Mouse (Mus musculus) forebrain, embryonic 11.5 days (tissue): ENCODE data around the gene Coro1c. TPM values are rescaled to one million over a fixed set of nuclear protein-coding genes. Genes with fewer than 3 reads are reported as not detected.

Experiments used
- ATAC-seq: fragments of 200-750 bp; cut with Nextera tagmentation; replicated peaks from 2 replicates; pipeline ENCODE4 v1.8.0; 2017; ENCODE audit warnings: moderate TSS enrichment; ENCODE audit not compliant: low FRiP score
- DNase-seq: peaks from one replicate; pipeline ENCODE4 v3.0.0-alpha.2; 2017; ENCODE audit warnings: low spot score
- H3K27ac ChIP-seq: fragments of 300-500 bp; sonication (generic); 2 replicates; pipeline ENCODE4 v1.5.1; 2014; ENCODE audit warnings: low read depth, low read length
- H3K27me3 ChIP-seq: fragments of 300-500 bp; sonication (generic); 2 replicates; pipeline ENCODE4 v1.6.1; 2014; ENCODE audit warnings: mild to moderate bottlenecking, low read length, mixed read lengths; ENCODE audit not compliant: control insufficient read depth, insufficient read depth
- H3K36me3 ChIP-seq: fragments of 300-500 bp; sonication (generic); 2 replicates; pipeline ENCODE4 v1.6.1; 2014; ENCODE audit warnings: mild to moderate bottlenecking, low read length, moderate library complexity, mixed read lengths; ENCODE audit not compliant: control insufficient read depth, insufficient read depth
- H3K4me1 ChIP-seq: fragments of 300-500 bp; sonication (generic); replicated peaks from 2 replicates; pipeline ENCODE4 v1.6.1; 2014; ENCODE audit warnings: low read length, mixed read lengths; ENCODE audit not compliant: control insufficient read depth, insufficient read depth
- H3K4me2 ChIP-seq: fragments of 300-500 bp; sonication (generic); 2 replicates; pipeline ENCODE4 v1.6.1; 2014; ENCODE audit warnings: low read depth, mild to moderate bottlenecking, low read length, moderate library complexity, mixed read lengths; ENCODE audit not compliant: severe bottlenecking
- H3K4me3 ChIP-seq: fragments of 300-500 bp; sonication (generic); 2 replicates; pipeline ENCODE4 v1.5.1; 2014; ENCODE audit warnings: low read depth, low read length
- H3K9ac ChIP-seq: fragments of 300-500 bp; sonication (generic); 2 replicates; pipeline ENCODE4 v1.6.1; 2014; ENCODE audit warnings: low read length
- H3K9me3 ChIP-seq: fragments of 300-500 bp; sonication (generic); 2 replicates; pipeline ENCODE4 v1.6.1; 2016; ENCODE audit warnings: low read length, mixed read lengths; ENCODE audit not compliant: control insufficient read depth
- WGBS: fragments of 180-500 bp; shearing (Covaris S2); extraction: QIAGEN DNeasy Blood & Tissue Kit; methylation state at CpG from one replicate; pipeline ENCODE4 v1.1.7; 2014; 5-methylcytosine and 5-hydroxymethylcytosine counted together
- polyA plus RNA-seq: library from polyadenylated mRNA; unstranded; fragments of >200 nt; fragmentation: Nextera tagmentation; extraction: Ambion mirVana; gene quantifications from 2 replicates; pipeline ENCODE4 v1.2.1, GENCODE M21; 2014

Coro1c gene
- polyA plus RNA-seq, 1 experiment from 2014 or later: 231 TPM

DNA sequence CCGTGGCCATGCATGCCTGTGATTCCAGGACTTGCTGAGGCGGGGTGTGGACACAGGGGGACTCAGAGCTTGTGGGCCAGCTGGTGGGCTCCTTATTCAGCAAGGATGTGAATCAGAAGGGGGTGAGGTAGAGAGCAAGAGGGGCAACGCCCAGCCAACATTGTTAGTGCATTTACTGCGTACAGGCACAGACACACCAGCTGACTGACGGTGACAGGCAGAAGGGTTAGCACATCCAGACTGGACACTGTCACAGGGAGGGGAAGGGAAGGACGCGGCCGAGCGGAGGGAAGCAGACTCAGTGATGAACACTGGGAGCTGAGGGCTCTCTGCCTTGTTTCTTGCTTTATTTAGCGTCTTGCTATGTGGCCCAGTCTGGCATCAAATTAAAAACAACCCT, 55.0 kb downstream of the Coro1c start:
- Histone ChIP-seq H3K4me2 (no peak overlapping the region), H3K27me3 (no peaks in the 10 kb centered on the region), H3K27ac (no peak overlapping the region), H3K9me3 (no peaks in the 10 kb centered on the region), H3K4me3 (no peak overlapping the region), H3K4me1 (peaks cover 6% of the 10 kb centered on the region; the same call in 1 of the 2 replicates), H3K36me3 (peaks cover 7% of the 10 kb centered on the region), H3K9ac (no peak overlapping the region)
- ATAC-seq (no peak), DNase-seq (no peak)
- 89% methylated on average over 10 of the region's 10 CpGs for WGBS

DNA sequence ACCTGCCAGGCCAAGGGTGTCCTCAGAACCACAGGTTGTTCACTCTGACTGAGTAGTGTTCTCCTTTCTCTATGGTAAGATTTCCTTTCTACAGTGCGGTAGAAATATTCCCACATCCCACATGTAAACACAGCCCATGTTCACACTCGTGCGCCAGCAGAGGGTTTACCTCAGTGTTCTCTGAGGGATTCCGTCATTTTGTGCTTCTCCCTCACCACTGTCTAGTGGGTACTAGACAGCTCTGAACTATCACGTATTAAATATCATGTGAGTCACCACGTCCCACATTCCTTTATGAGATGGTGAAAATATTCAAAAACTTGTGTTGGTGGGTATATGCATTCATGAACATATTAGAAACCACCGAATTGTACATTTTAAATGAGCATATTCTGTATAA, 56.1 kb downstream of the Coro1c start:
- WGBS: 97% methylated on average over 7 of the region's 7 CpGs
- H3K27ac ChIP-seq: no peak overlapping the region
- ATAC-seq (no peak), DNase-seq (no peak)
- H3K9ac ChIP-seq: no peak overlapping the region
- H3K4me2 ChIP-seq: no peak overlapping the region
- H3K27me3 ChIP-seq: no peaks in the 10 kb centered on the region
- H3K4me1 ChIP-seq: peaks cover 6% of the 10 kb centered on the region; the same call in 1 of the 2 replicates
- no peak overlapping the region for H3K4me3 ChIP-seq
- no peaks in the 10 kb centered on the region for H3K9me3 ChIP-seq
- H3K36me3 ChIP-seq: peaks cover 7% of the 10 kb centered on the region

DNA sequence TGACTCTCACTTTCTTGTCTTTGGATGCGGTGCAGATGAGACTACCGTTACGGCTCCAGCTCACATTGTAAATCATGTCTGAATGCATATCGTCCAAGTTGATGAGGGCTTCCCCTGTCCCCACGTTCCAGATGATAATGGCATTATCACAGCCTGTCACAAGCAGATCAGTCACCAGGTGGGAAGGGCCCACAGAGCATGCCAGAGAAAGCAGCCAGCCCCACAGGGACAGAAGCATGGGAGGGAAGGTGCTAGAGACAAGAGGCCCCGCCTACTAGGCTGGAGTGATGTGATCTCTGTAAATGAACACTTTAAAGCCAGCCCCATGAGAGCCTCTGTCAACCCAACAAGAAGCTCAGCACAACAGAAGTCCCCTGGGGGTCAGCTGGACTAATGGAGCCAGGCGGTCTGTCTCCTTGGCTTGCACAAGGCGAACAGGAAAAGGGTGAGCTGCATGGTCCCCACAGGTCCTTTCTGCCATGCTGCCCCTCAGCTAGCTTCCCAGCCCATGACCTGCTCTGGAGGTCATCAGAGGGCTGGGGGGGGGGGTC, 57.8 kb downstream of the Coro1c start:
- H3K36me3 ChIP-seq: peaks cover 7% of the 10 kb centered on the region

DNA sequence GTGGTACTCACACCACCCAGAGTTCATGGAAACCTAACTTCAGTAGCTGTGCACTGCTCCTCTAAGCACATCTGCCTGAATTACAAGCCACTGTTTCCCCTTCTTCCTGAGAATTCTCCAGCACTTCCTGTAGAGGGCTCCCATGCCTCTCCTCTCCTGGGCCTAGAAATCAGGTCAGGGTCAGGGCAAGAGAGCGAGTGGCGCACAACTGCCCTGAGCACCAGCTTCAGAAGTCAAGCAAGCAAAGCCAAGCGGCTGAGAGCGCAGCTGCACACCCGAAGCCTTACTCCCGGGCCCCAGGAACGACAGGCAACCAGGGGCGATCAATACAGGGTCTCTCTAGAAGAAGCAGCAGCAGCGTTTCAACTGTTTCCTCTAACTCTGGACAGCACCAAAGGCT, 60.9 kb downstream of the Coro1c start:
- 90% methylated on average over 9 of the region's 9 CpGs for WGBS
- no peak for DNase-seq
- H3K4me3 ChIP-seq: no peak overlapping the region
- H3K27me3 ChIP-seq: no peaks in the 10 kb centered on the region
- H3K4me1 ChIP-seq: no peaks in the 10 kb centered on the region
- H3K9ac ChIP-seq: no peak overlapping the region
- no peak overlapping the region for H3K27ac ChIP-seq
- ATAC-seq: no peak
- peaks cover 11% of the 10 kb centered on the region for H3K36me3 ChIP-seq
- H3K9me3 ChIP-seq: no peaks in the 10 kb centered on the region
- no peak overlapping the region for H3K4me2 ChIP-seq

More for the DNA sequence above, 57.8 kb downstream of the Coro1c start:
- Histone ChIP-seq H3K27ac (no peak overlapping the region), H3K4me1 (peaks cover 4% of the 10 kb centered on the region; the same call in 1 of the 2 replicates), H3K27me3 (no peaks in the 10 kb centered on the region), H3K9me3 (no peaks in the 10 kb centered on the region), H3K4me3 (no peak overlapping the region), H3K9ac (no peak overlapping the region), H3K4me2 (no peak overlapping the region)
- ATAC-seq (no peak), DNase-seq (no peak)
- 94% methylated on average over 8 of the region's 8 CpGs for WGBS

DNA sequence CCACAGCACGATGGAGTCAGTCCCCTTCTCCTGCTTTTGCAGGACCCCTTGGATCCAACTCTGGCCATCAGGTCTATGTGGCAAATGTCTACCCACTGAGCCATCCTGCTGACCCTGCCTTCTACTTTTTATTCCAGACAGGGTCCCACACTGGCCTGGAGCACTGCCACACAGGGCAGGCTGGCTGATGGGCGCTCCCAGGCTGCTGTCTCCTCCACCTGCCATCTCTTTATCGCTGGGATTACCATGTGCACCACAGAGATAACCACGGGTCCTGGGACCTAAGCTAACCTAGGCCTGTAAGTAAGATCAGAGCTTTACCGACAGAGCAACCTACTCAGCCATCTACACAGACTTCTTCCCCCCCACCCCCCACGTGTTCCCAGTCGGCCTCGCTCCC, 61.9 kb downstream of the Coro1c start:
- ATAC-seq (no peak), DNase-seq (no peak)
- Histone ChIP-seq H3K27ac (no peak overlapping the region), H3K27me3 (no peaks in the 10 kb centered on the region), H3K4me3 (no peak overlapping the region), H3K9ac (no peak overlapping the region), H3K4me2 (no peak overlapping the region), H3K9me3 (no peaks in the 10 kb centered on the region), H3K4me1 (no peaks in the 10 kb centered on the region), H3K36me3 (peaks cover 11% of the 10 kb centered on the region)
- 92% methylated on average over 8 of the region's 8 CpGs for WGBS

DNA sequence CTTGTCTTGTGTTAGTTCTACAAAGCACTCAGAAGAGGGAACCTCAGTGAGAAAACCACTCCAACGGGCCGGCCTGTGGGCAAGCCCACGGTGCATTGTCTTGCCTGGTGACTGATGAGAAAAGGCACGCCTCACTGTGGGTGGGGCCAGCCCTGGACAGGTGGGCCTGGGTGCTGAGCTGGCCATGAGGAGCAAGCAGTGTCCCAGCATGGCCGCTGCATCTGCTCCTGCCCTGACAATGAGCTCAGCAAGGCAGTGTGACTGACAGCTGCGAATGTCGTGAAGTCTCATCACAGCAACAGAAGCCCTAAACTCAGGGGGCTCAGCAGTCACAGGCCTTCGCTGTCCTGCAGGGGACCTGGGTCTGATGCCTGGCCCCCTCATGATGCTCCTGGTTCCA, 62.9 kb downstream of the Coro1c start:
- Histone ChIP-seq H3K4me3 (no peak overlapping the region), H3K9me3 (no peaks in the 10 kb centered on the region), H3K27me3 (no peaks in the 10 kb centered on the region), H3K27ac (no peak overlapping the region), H3K4me1 (no peaks in the 10 kb centered on the region), H3K9ac (no peak overlapping the region), H3K36me3 (peaks cover 10% of the 10 kb centered on the region), H3K4me2 (no peak overlapping the region)
- ATAC-seq (no peak), DNase-seq (no peak)
- 86% methylated on average over 8 of the region's 8 CpGs for WGBS

DNA sequence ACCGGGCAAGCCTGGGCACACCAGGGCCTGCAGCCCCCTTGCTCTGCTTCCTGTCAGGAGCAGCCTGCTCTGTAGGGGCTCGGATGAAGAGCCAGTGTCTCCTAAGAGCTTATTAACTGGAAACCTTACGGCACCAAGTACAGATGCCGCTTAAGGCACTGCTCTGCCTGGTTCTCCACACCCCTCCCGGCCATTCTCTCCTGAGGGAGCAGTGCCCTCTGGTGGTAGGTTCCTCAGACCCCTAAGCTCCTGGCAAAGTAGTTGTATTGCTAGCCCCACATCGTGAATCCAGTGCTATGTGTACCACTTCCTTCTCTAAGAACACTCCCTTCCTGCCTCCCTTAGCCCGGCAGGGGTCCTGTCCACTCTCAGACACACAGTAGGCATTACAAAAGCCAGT, 63.8 kb downstream of the Coro1c start:
- Histone ChIP-seq H3K27ac (no peak overlapping the region), H3K9me3 (no peaks in the 10 kb centered on the region), H3K4me3 (no peak overlapping the region), H3K36me3 (peaks cover 4% of the 10 kb centered on the region; the same call in 1 of the 2 replicates), H3K4me2 (no peak overlapping the region), H3K27me3 (no peaks in the 10 kb centered on the region), H3K4me1 (no peaks in the 10 kb centered on the region), H3K9ac (no peak overlapping the region)
- DNase-seq (peak; percentile 70), ATAC-seq (no peak)
- 66% methylated on average over 7 of the region's 7 CpGs for WGBS

DNA sequence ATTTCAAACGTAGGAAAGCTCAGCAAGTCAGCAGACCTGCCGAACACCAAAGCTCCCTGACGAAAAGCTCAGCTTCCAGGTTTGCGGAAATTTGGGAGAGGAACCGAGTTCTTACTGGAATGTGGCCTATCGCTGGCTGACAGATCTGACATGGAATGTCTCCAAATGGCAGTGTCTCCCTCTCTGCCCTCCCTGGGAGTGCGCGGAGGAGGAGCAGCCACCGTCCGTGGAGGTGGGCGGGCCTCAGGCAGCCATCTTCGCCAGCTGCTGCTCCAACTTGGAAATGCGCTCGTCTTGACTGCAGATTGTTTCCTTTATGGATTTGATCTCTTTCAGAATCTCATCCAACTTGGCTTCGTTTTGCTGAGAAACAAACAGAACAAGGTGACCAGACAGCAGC, 64.5 kb downstream of the Coro1c start:
- Histone ChIP-seq H3K4me2 (no peak overlapping the region), H3K9ac (no peak overlapping the region), H3K27me3 (no peaks in the 10 kb centered on the region), H3K4me3 (no peak overlapping the region), H3K27ac (no peak overlapping the region), H3K4me1 (no peaks in the 10 kb centered on the region), H3K9me3 (no peaks in the 10 kb centered on the region), H3K36me3 (peaks cover 4% of the 10 kb centered on the region; the same call in 1 of the 2 replicates)
- no peak for DNase-seq
- ATAC-seq: no peak
- 87% methylated on average over 15 of the region's 15 CpGs for WGBS

DNA sequence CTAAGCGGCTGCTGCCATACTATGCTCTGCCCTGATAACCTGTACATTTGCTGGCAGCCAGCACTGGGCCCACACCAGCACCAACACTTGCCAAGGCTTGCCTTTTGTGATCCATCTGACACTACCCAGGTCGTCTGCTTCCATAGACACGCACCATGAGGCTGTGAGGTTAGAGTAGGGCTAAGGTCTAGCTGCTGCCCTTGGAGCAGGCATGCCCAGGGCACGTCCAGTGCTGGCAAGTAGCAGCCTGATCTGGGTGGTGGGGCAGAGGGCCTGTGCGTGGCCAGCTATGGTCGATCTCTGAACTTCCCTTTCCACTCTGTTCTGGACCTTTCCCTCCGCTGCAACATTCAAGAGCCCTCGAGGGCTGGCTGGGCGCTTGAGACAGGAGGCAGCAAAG, 65.7 kb downstream of the Coro1c start:
- H3K27ac ChIP-seq: no peak overlapping the region
- ATAC-seq (no peak), DNase-seq (no peak)
- no peaks in the 10 kb centered on the region for H3K4me1 ChIP-seq
- H3K9ac ChIP-seq: no peak overlapping the region
- H3K36me3 ChIP-seq: peaks cover 4% of the 10 kb centered on the region; the same call in 1 of the 2 replicates
- H3K27me3 ChIP-seq: no peaks in the 10 kb centered on the region
- H3K4me2 ChIP-seq: no peak overlapping the region
- H3K9me3 ChIP-seq: no peaks in the 10 kb centered on the region
- 87% methylated on average over 9 of the region's 9 CpGs for WGBS
- H3K4me3 ChIP-seq: no peak overlapping the region
